Mouse (Mus musculus) ES-Bruce4 (cell line): ENCODE data around the gene Olfr1391.
"Not testable (repeated sequence)": the region's sequence is repeated elsewhere in the genome, so short reads cannot be mapped to it uniquely, and the experiment has no call there.

Source experiments
- CTCF ChIP-seq: IDR thresholded peaks from one replicate; pipeline ENCODE4 v1.8.1; 2011; ENCODE audit warnings: low read depth, low read length
- EP300 ChIP-seq: IDR thresholded peaks from 2 replicates; pipeline ENCODE4 v1.6.1; 2011; ENCODE audit warnings: low read depth, low read length; ENCODE audit not compliant: insufficient read depth

GRCm38 (mm10) chr11:49308547-49308946 lies 14.0 kb upstream of the Olfr1391 start:
- TF ChIP-seq EP300, CTCF: not testable (repeated sequence)
